Mouse (Mus musculus) ES-E14 (cell line): ENCODE results near the gene Gatad2b.

Source experiments
- HCFC1 ChIP-seq: IDR thresholded peaks from 2 replicates; pipeline ENCODE4 v1.6.1; 2012; ENCODE audit warnings: low read length, inconsistent platforms, borderline replicate concordance; ENCODE audit not compliant: insufficient read depth
- MAFK ChIP-seq: IDR thresholded peaks from 2 replicates; pipeline ENCODE4 v1.6.1; 2014; ENCODE audit warnings: mild to moderate bottlenecking, low read depth, low read length, inconsistent platforms; ENCODE audit not compliant: insufficient read depth

GRCm38 (mm10) chr3:90395629-90396028 is 102.7 kb downstream of the Gatad2b start:
- TF ChIP-seq MAFK (no peak), HCFC1 (no peak)
